Mouse (Mus musculus): Measurements from ENCODE around the gene Nfatc3.

GRCm38 (mm10) chr8:106074659-106075058, 16.0 kb downstream of the Nfatc3 start:
- TF ChIP-seq EP300 (optimal IDR thresholded peaks at IDR 0.05) (no peak), CTCF (IDR thresholded peaks at IDR 0.05; ENCODE audit: low read depth) (no peak)

Data from stomach, postnatal 0 days (tissue).